Mouse (Mus musculus) heart, embryonic 14.5 days (tissue): ENCODE results near the gene Olfr702. TPM values are rescaled to one million over a fixed set of nuclear protein-coding genes. Genes with fewer than 3 reads are reported as not detected.

Experiments used
- ATAC-seq: fragments of 200-750 bp; cut with Nextera tagmentation; 2 replicates; pipeline ENCODE4 v1.8.0; 2017; ENCODE audit warnings: low read depth, moderate TSS enrichment; ENCODE audit not compliant: insufficient number of reproducible peaks, insufficient read depth, low FRiP score
- H3K27ac ChIP-seq, 2 experiments: fragments of 200-500 bp in 1 of 2; fragments of 300-500 bp in 1 of 2; sonication (generic) in 1 of 2; replicated peaks in 1 of 2; 2 replicates each; pipeline ENCODE4 v1.5.1; 2012 to 2014; ENCODE audit warnings: low read depth in 2 of 2, low read length in 2 of 2, control low read depth in 1 of 2, mild to moderate bottlenecking in 1 of 2, mixed read lengths in 1 of 2; ENCODE audit not compliant: control insufficient read depth in 1 of 2, insufficient read depth in 1 of 2
- H3K27me3 ChIP-seq: fragments of 300-500 bp; sonication (generic); 2 replicates; pipeline ENCODE4 v1.6.1; 2014; ENCODE audit warnings: mild to moderate bottlenecking, low read length, control low read depth; ENCODE audit not compliant: control insufficient read depth, insufficient read depth
- H3K36me3 ChIP-seq: fragments of 300-500 bp; sonication (generic); 2 replicates; pipeline ENCODE4 v1.6.1; 2014; ENCODE audit warnings: mild to moderate bottlenecking, control low read depth, low read length, mixed read lengths; ENCODE audit not compliant: control insufficient read depth, insufficient read depth
- H3K4me1 ChIP-seq, 2 experiments: fragments of 200-500 bp in 1 of 2; fragments of 300-500 bp in 1 of 2; sonication (generic) in 1 of 2; 2 replicates each; pipeline ENCODE4 v1.6.1; 2012 to 2014; ENCODE audit warnings: low read length in 2 of 2, control low read depth in 1 of 2, mixed read lengths in 1 of 2; ENCODE audit not compliant: control insufficient read depth in 2 of 2, insufficient read depth in 2 of 2
- H3K4me2 ChIP-seq: fragments of 300-500 bp; sonication (generic); 2 replicates; pipeline ENCODE4 v1.6.1; 2014; ENCODE audit warnings: mild to moderate bottlenecking, low read length
- H3K4me3 ChIP-seq, 2 experiments: fragments of 200-500 bp in 1 of 2; fragments of 300-500 bp in 1 of 2; sonication (generic) in 1 of 2; 2 replicates each; pipeline ENCODE4 v1.5.1; 2012 to 2014; ENCODE audit warnings: low read length in 2 of 2, mild to moderate bottlenecking in 2 of 2, control low read depth in 1 of 2, low read depth in 1 of 2, moderate library complexity in 1 of 2; ENCODE audit not compliant: control insufficient read depth in 1 of 2, insufficient read depth in 1 of 2
- H3K9ac ChIP-seq: fragments of 300-500 bp; sonication (generic); 2 replicates; pipeline ENCODE4 v1.6.1; 2014; ENCODE audit warnings: mild to moderate bottlenecking, low read length
- H3K9me3 ChIP-seq: fragments of 300-500 bp; sonication (generic); 2 replicates; pipeline ENCODE4 v1.6.1; 2016; ENCODE audit warnings: low read length, control low read depth; ENCODE audit not compliant: control insufficient read depth
- WGBS: fragments of 180-500 bp; shearing (Covaris S2); extraction: QIAGEN DNeasy Blood & Tissue Kit; methylation state at CpG from one replicate; pipeline ENCODE4 v1.1.7; 2014; 5-methylcytosine and 5-hydroxymethylcytosine counted together
- polyA plus RNA-seq: library from polyadenylated mRNA; unstranded; fragments of >200 nt; fragmentation: Nextera tagmentation; extraction: Ambion mirVana; gene quantifications from 2 replicates; pipeline ENCODE4 v1.2.1, GENCODE M21; 2014

Olfr702 gene
- polyA plus RNA-seq, 1 experiment from 2014 or later, result not detected

- H3K4me1 ChIP-seq, result no peaks in the 10 kb centered on the region
- 81% methylated on average over 1 of the region's 1 CpGs for WGBS
- H3K4me2 ChIP-seq, result no peak within 1 kb of the TSS
- no peaks in the 10 kb centered on the region for H3K27me3 ChIP-seq
- 0 out of 2 replicates have a peak, but pooled peaks cover 3% of the 10 kb centered on the region for H3K9me3 ChIP-seq
- H3K36me3 ChIP-seq, result no peaks in the 10 kb centered on the region
- no peak within 1 kb of the TSS for H3K4me3 ChIP-seq
- no peak within 1 kb of the TSS for H3K9ac ChIP-seq
- ATAC-seq, result no peak
- H3K27ac ChIP-seq, result no peak within 1 kb of the TSS
Observed at GRCm38 (mm10) chr7:106793098-106793497, 40.6 kb downstream of the Olfr702 start, which contains the start of gene Olfr699. Olfr699 (minus strand) TSS chr7:106793198.

GRCm38 (mm10) chr7:106788330-106788729 lies 45.4 kb downstream of the Olfr702 start:
- no peak for ATAC-seq

More at GRCm38 (mm10) chr7:106788330-106788729, 45.4 kb downstream of the Olfr702 start:
- Histone ChIP-seq H3K4me3 (no peak overlapping the region), H3K4me2 (no peak overlapping the region), H3K27me3 (no peaks in the 10 kb centered on the region), H3K9me3 (no peaks in the 10 kb centered on the region), H3K36me3 (no peaks in the 10 kb centered on the region), H3K4me1 (no peaks in the 10 kb centered on the region), H3K27ac (no peak overlapping the region), H3K9ac (no peak overlapping the region)

Other genes starting within 250 kb of the Olfr702 start
- gene Olfr693, start 153.3 kb downstream of the Olfr702 start, polyA plus RNA-seq, result not detected in 2 replicates
- not detected in 2 replicates for gene Olfr694, start 142.1 kb downstream of the Olfr702 start, polyA plus RNA-seq
- not detected in 2 replicates for gene Olfr695, start 117.5 kb downstream of the Olfr702 start, polyA plus RNA-seq
- not detected in 2 replicates for gene Olfr697, start 91.5 kb downstream of the Olfr702 start, polyA plus RNA-seq
- gene Olfr698, start 78.5 kb downstream of the Olfr702 start, polyA plus RNA-seq, result not detected in 2 replicates
- not detected in 2 replicates for gene Olfr699, start 40.7 kb downstream of the Olfr702 start, polyA plus RNA-seq
- not detected in 2 replicates for gene Olfr700, start 25.1 kb downstream of the Olfr702 start, polyA plus RNA-seq
- gene Olfr701, start 19.8 kb downstream of the Olfr702 start, polyA plus RNA-seq, result not detected in 2 replicates
- gene Olfr703, start 9.5 kb upstream of the Olfr702 start, polyA plus RNA-seq, result not detected in 2 replicates
- not detected in 2 replicates for gene Olfr704, start 29.3 kb upstream of the Olfr702 start, polyA plus RNA-seq
- not detected in 2 replicates for gene Olfr705, start 43.0 kb upstream of the Olfr702 start, polyA plus RNA-seq
- not detected in 2 replicates for gene Olfr706, start 54.3 kb upstream of the Olfr702 start, polyA plus RNA-seq
- not detected in 2 replicates for gene Olfr707, start 67.3 kb upstream of the Olfr702 start, polyA plus RNA-seq
- gene Olfr1532-ps1, start 74.1 kb upstream of the Olfr702 start, polyA plus RNA-seq, result not detected in 2 replicates
- not detected in 2 replicates for gene Olfr709-ps1, start 98.3 kb upstream of the Olfr702 start, polyA plus RNA-seq
- gene Olfr710, start 114.4 kb upstream of the Olfr702 start, polyA plus RNA-seq, result not detected in 2 replicates
- not detected in 2 replicates for gene Olfr6, start 130.0 kb upstream of the Olfr702 start, polyA plus RNA-seq
- not detected in 2 replicates for gene Olfr711, start 141.6 kb upstream of the Olfr702 start, polyA plus RNA-seq
- not detected in 2 replicates for gene Olfr2, start 172.2 kb upstream of the Olfr702 start, polyA plus RNA-seq
- gene Olfr713, start 197.3 kb upstream of the Olfr702 start, polyA plus RNA-seq, result not detected in 2 replicates
- not detected in 2 replicates for gene Olfr714, start 237.1 kb upstream of the Olfr702 start, polyA plus RNA-seq